Mouse (Mus musculus): ENCODE data around the gene Apbb2.

GRCm38 (mm10) chr5:66429076-66429475 is 189.5 kb downstream of the Apbb2 start:
- TF ChIP-seq CTCF (conservative IDR thresholded peaks at IDR 0.05; ENCODE audit: insufficient read depth, insufficient read length, low read depth, low read length) (no peak), POLR2A (IDR thresholded peaks at IDR 0.05; ENCODE audit: low read depth, low read length) (no peak)

Data from kidney, adult 2 months (tissue).